Mouse (Mus musculus) bone marrow macrophage, adult 2 months (primary cell): ENCODE data around the gene Retnla.

Experiments
- CTCF ChIP-seq: IDR thresholded peaks from 2 replicates; pipeline ENCODE4 v1.5.1; 2012; ENCODE audit warnings: low read depth, mild to moderate bottlenecking, low read length, moderate library complexity
- POLR2A ChIP-seq: IDR thresholded peaks from 2 replicates; pipeline ENCODE4 v1.6.1; 2012; ENCODE audit warnings: mild to moderate bottlenecking, low read depth, low read length, borderline replicate concordance

- TF ChIP-seq POLR2A: no peak
- TF ChIP-seq CTCF: no peak
These were observed 36.9 kb upstream of the Retnla start for GRCm38 (mm10) chr16:48805412-48805811.
